Mouse (Mus musculus) midbrain, embryonic 16.5 days (tissue): Measurements from ENCODE around the gene Trappc3l. TPM values are rescaled to one million over a fixed set of nuclear protein-coding genes. Genes with fewer than 3 reads are reported as not detected.
A peak's percentile ranks its signal among the peaks of the same experiment; 100 is the strongest.

Experiments used
- ATAC-seq: fragments of 200-750 bp; cut with Nextera tagmentation; 2 replicates; pipeline ENCODE4 v1.8.0; 2017; ENCODE audit warnings: moderate TSS enrichment
- H3K27ac ChIP-seq: fragments of 300-500 bp; sonication (generic); 2 replicates; pipeline ENCODE4 v1.5.1; 2014; ENCODE audit warnings: mild to moderate bottlenecking, low read length, mixed read lengths
- H3K27me3 ChIP-seq: fragments of 300-500 bp; sonication (generic); 2 replicates; pipeline ENCODE4 v1.6.1; 2014; ENCODE audit warnings: low read depth, low read length, mixed read lengths; ENCODE audit not compliant: control insufficient read depth, insufficient read depth
- H3K36me3 ChIP-seq: fragments of 300-500 bp; sonication (generic); 2 replicates; pipeline ENCODE4 v1.6.1; 2014; ENCODE audit warnings: mild to moderate bottlenecking, low read length, moderate library complexity, mixed read lengths; ENCODE audit not compliant: control insufficient read depth, insufficient read depth
- H3K4me1 ChIP-seq: fragments of 300-500 bp; sonication (generic); 2 replicates; pipeline ENCODE4 v1.6.1; 2014; ENCODE audit warnings: mild to moderate bottlenecking, low read length, mixed read lengths; ENCODE audit not compliant: control insufficient read depth, insufficient read depth
- H3K4me2 ChIP-seq: fragments of 300-500 bp; sonication (generic); 2 replicates; pipeline ENCODE4 v1.6.1; 2014; ENCODE audit warnings: mild to moderate bottlenecking, low read length, mixed read lengths
- H3K4me3 ChIP-seq: fragments of 300-500 bp; sonication (generic); 2 replicates; pipeline ENCODE4 v1.5.1; 2014; ENCODE audit warnings: low read depth, mild to moderate bottlenecking, low read length, moderate library complexity, mixed read lengths
- H3K9ac ChIP-seq: fragments of 300-500 bp; sonication (generic); 2 replicates; pipeline ENCODE4 v1.6.1; 2014; ENCODE audit warnings: low read depth, low read length, mixed read lengths
- H3K9me3 ChIP-seq: fragments of 300-500 bp; sonication (generic); replicated peaks from 2 replicates; pipeline ENCODE4 v1.6.1; 2014; ENCODE audit warnings: mild to moderate bottlenecking, low read length, mixed read lengths; ENCODE audit not compliant: control insufficient read depth, poor library complexity, severe bottlenecking
- WGBS: fragments of 180-500 bp; shearing (Covaris S2); extraction: QIAGEN DNeasy Blood & Tissue Kit; methylation state at CpG from one replicate; pipeline ENCODE4 v1.1.7; 2014; 5-methylcytosine and 5-hydroxymethylcytosine counted together
- polyA plus RNA-seq: library from polyadenylated mRNA; unstranded; fragments of >200 nt; fragmentation: Nextera tagmentation; extraction: Ambion mirVana; gene quantifications from 2 replicates; pipeline ENCODE4 v1.2.1, GENCODE M21; 2015

Trappc3l gene
- polyA plus RNA-seq, 1 experiment from 2014 or later = not detected

DNA sequence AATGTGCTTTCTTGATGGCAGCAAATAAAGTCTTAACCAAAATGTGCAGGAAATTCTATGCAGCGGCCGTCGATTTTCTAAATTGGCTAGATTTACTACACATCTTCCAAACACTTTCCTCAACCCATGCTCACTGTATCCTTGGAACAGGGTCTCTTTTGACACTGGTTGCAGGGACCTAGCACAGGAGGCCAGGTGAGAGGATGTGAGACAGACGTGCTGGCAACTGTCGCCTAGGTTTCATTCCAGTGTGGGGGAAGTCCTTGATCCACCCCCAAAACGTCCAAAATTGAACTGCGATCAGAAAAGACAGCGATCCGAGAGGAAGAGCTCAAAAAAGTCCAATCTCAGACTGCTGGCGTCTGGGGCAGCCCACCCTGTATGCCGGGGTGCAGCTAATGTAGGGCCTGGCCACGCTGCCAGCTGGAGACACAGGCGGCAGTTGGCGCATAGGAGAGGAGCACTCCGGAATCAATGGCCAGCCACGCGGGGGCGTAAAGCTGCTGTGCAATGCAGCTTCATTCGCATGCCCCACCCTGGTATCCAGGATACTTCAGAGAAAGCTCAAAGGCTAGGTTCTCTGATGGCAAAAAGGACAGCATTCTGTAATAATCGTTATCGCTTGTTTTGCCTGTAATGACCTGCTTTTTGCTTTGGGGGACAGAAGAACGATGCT, 3.6 kb upstream of the Trappc3l start:
- Histone ChIP-seq H3K4me2 (peak overlapping the region; percentile 51), H3K4me3 (peak overlapping the region; percentile 22; the same call in 1 of the 2 replicates), H3K9me3 (no peaks in the 10 kb centered on the region), H3K36me3 (no peaks in the 10 kb centered on the region), H3K4me1 (0 out of 2 replicates have a peak, but pooled peaks cover 2% of the 10 kb centered on the region), H3K27me3 (no peaks in the 10 kb centered on the region), H3K27ac (no peak overlapping the region), H3K9ac (peak overlapping the region; percentile 57)
- 21% methylated on average over 22 of the region's 22 CpGs for WGBS
- peak; percentile 93 for ATAC-seq

DNA sequence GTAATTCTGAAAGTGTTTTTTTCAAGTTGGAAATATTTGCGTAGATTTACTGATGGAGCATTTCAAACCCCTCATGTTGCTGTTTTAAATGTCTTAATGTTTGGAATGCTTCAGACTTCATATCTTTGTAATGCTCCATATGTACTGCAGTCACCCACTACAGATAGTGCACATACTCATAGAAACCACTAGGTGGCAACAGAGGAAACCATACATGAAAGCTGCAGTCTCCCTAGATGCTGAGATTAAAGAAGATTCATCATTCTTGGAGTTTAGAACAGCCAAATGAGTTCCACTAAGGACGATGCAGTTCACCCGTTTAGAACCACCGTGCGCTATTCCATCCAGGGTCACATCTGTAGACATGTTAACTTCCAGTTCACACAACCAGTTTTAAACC, 810 bp upstream of the Trappc3l start:
- H3K36me3 ChIP-seq = no peaks in the 10 kb centered on the region
- no peak overlapping the region for H3K9ac ChIP-seq
- no peaks in the 10 kb centered on the region for H3K27me3 ChIP-seq
- no peaks in the 10 kb centered on the region for H3K9me3 ChIP-seq
- ATAC-seq = peak; percentile 87
- H3K4me2 ChIP-seq = no peak overlapping the region
- 0 out of 2 replicates have a peak, but pooled peaks cover 2% of the 10 kb centered on the region for H3K4me1 ChIP-seq
- H3K27ac ChIP-seq = no peak overlapping the region
- no peak overlapping the region for H3K4me3 ChIP-seq
- WGBS = 18% methylated on average over 5 of the region's 5 CpGs

DNA sequence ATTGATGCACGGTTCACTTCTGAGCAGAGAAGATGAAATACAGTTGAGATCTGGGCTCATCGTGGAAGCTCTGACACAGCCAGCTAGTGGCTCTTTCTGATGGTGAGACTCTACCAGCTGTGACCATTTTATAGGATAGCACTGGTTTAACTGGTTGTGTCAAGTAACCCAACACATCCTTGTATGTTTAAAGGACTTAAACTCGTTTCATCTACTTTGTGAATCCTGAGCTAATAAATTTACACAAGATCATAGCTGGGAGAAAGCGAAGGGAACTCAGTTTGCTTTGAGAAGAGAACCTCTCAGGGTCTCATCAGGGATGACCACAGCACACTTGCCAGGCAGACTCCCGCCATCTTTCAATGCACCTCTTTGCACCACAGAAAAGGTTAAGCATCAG, 6.8 kb downstream of the Trappc3l start, which contains the start of gene Calhm4:
Calhm4 (minus strand) TSS at position 101 of the 400 bp plus-strand sequence.
- no peak for ATAC-seq
- Histone ChIP-seq H3K4me3 (no peak within 1 kb of the TSS), H3K27me3 (no peaks in the 10 kb centered on the region), H3K9ac (no peak within 1 kb of the TSS), H3K27ac (no peak within 1 kb of the TSS), H3K9me3 (no peaks in the 10 kb centered on the region), H3K4me2 (no peak within 1 kb of the TSS), H3K4me1 (no peaks in the 10 kb centered on the region), H3K36me3 (no peaks in the 10 kb centered on the region)
- WGBS = 89% methylated on average over 5 of the region's 5 CpGs

GRCm38 (mm10) chr10:34053987-34054386, 16.6 kb downstream of the Trappc3l start:
- no peak for ATAC-seq
- Histone ChIP-seq H3K9ac (no peak overlapping the region), H3K27me3 (no peaks in the 10 kb centered on the region), H3K36me3 (no peaks in the 10 kb centered on the region), H3K4me1 (no peaks in the 10 kb centered on the region), H3K27ac (no peak overlapping the region), H3K9me3 (no peaks in the 10 kb centered on the region), H3K4me2 (no peak overlapping the region), H3K4me3 (no peak overlapping the region)
- 89% methylated on average over 2 of the region's 2 CpGs for WGBS

- Histone ChIP-seq H3K4me1 (no peaks in the 10 kb centered on the region), H3K9ac (no peak overlapping the region), H3K27ac (no peak overlapping the region), H3K36me3 (no peaks in the 10 kb centered on the region), H3K27me3 (no peaks in the 10 kb centered on the region), H3K4me2 (no peak overlapping the region), H3K4me3 (no peak overlapping the region), H3K9me3 (no peaks in the 10 kb centered on the region)
- ATAC-seq = no peak
- WGBS = 49% methylated on average over 3 of the region's 3 CpGs
These were observed 29.2 kb downstream of the Trappc3l start for GRCm38 (mm10) chr10:34066591-34066990.

DNA sequence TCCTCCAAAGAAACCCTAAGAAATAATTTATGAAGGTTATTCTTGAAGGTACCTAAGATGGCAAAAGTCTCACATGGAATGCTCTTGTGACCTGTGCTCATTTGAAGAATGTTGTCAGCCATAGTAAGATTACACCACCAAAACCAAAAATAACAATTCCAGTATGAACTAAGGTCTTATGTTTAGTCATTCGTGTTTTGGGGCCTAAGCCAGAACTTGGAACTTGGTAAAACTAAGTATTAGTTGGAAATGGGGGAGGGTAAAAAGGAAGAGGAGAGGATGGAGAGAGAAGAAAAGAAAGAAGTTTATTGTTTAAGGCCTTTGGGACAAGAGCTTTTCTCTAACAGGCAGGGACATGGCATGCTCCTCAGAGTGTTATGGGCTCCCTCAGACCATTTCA, 32.2 kb downstream of the Trappc3l start:
- 62% methylated on average over 1 of the region's 1 CpGs for WGBS
- Histone ChIP-seq H3K9ac (no peak overlapping the region), H3K36me3 (no peaks in the 10 kb centered on the region), H3K27me3 (no peaks in the 10 kb centered on the region), H3K9me3 (no peaks in the 10 kb centered on the region), H3K4me2 (no peak overlapping the region), H3K27ac (no peak overlapping the region), H3K4me1 (no peaks in the 10 kb centered on the region), H3K4me3 (no peak overlapping the region)
- ATAC-seq = no peak

GRCm38 (mm10) chr10:34070999-34071492, 33.6 kb downstream of the Trappc3l start:
- no peaks in the 10 kb centered on the region for H3K36me3 ChIP-seq

GRCm38 (mm10) chr10:34071650-34072049, 34.3 kb downstream of the Trappc3l start:
- no peaks in the 10 kb centered on the region for H3K4me1 ChIP-seq
- no peaks in the 10 kb centered on the region for H3K36me3 ChIP-seq
- 69% methylated on average over 2 of the region's 2 CpGs for WGBS
- no peaks in the 10 kb centered on the region for H3K9me3 ChIP-seq
- H3K27ac ChIP-seq = no peak overlapping the region
- H3K4me3 ChIP-seq = no peak overlapping the region
- no peak overlapping the region for H3K9ac ChIP-seq
- ATAC-seq = no peak
- H3K4me2 ChIP-seq = no peak overlapping the region
- H3K27me3 ChIP-seq = no peaks in the 10 kb centered on the region

More at GRCm38 (mm10) chr10:34070999-34071492, 33.6 kb downstream of the Trappc3l start:
- Histone ChIP-seq H3K4me3 (no peak overlapping the region), H3K4me2 (no peak overlapping the region), H3K27me3 (no peaks in the 10 kb centered on the region), H3K4me1 (no peaks in the 10 kb centered on the region), H3K9ac (no peak overlapping the region), H3K27ac (no peak overlapping the region), H3K9me3 (no peaks in the 10 kb centered on the region)
- 59% methylated on average over 5 of the region's 5 CpGs for WGBS
- no peak for ATAC-seq

- no peak for ATAC-seq
- H3K4me3 ChIP-seq = no peak overlapping the region
- H3K9me3 ChIP-seq = no peaks in the 10 kb centered on the region
- H3K27ac ChIP-seq = no peak overlapping the region
- WGBS = 89% methylated on average over 5 of the region's 5 CpGs
- H3K36me3 ChIP-seq = no peaks in the 10 kb centered on the region
- H3K9ac ChIP-seq = no peak overlapping the region
- H3K27me3 ChIP-seq = no peaks in the 10 kb centered on the region
- H3K4me1 ChIP-seq = no peaks in the 10 kb centered on the region
- H3K4me2 ChIP-seq = no peak overlapping the region
These were observed 37.3 kb downstream of the Trappc3l start for GRCm38 (mm10) chr10:34074522-34075200.
